Mouse (Mus musculus) ES-Bruce4 (cell line): ENCODE results near the gene Hivep2.

Experiments used
- CTCF ChIP-seq: IDR thresholded peaks from one replicate; pipeline ENCODE4 v1.8.1; 2011; ENCODE audit warnings: low read depth, low read length
- EP300 ChIP-seq: IDR thresholded peaks from 2 replicates; pipeline ENCODE4 v1.6.1; 2011; ENCODE audit warnings: low read depth, low read length; ENCODE audit not compliant: insufficient read depth
- POLR2A ChIP-seq: IDR thresholded peaks from one replicate; pipeline ENCODE4 v1.8.1; 2011; ENCODE audit warnings: low read length; ENCODE audit not compliant: insufficient read depth

DNA sequence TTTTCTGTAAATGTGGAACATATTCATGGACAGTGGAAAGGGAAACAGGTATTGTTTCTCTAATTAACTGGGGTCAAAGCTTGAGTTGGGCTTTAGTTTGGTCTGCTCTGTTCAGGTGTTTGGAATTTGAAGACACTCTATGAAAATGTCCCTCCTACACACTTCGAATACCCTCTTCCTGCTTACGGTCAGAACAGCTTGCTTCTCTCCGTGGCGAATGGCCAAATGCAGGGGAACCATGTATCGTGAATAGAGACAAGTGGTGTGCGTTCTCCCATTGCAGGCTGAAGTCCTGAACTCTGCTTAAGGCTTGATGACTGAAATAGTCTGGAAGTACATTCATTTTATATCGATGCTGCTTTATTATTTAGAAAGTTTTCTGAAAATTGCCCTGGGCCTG is 63.1 kb downstream of the Hivep2 start:
- TF ChIP-seq CTCF (no peak), POLR2A (no peak), EP300 (no peak)
